Mouse (Mus musculus): ENCODE results near the gene Dpy19l1. TPM values are rescaled to one million over a fixed set of nuclear protein-coding genes. Genes with fewer than 3 reads are reported as not detected.
A peak's percentile ranks its signal among the peaks of the same experiment; 100 is the strongest.

Dpy19l1 gene
- polyA plus RNA-seq, 1 experiment from 2014 or later, result 4.3 TPM

GRCm38 (mm10) chr9:24505017-24505763 is 2.2 kb upstream of the Dpy19l1 start:
- H3K4me3 ChIP-seq (ENCODE audit: low read length), result no peak overlapping the region
- no peaks in the 10 kb centered on the region for H3K36me3 ChIP-seq (ENCODE audit: control insufficient read depth, insufficient read depth, low read length)
- no peak for ATAC-seq
- H3K27me3 ChIP-seq (replicated peaks; ENCODE audit: control insufficient read depth, insufficient read depth, low read length), result no peaks in the 10 kb centered on the region
- H3K4me2 ChIP-seq (ENCODE audit: low read depth, low read length), result no peak overlapping the region
- H3K27ac ChIP-seq (ENCODE audit: low read length), result no peak overlapping the region
- H3K9ac ChIP-seq (ENCODE audit: low read depth, low read length), result no peak overlapping the region
- 75% methylated on average over 5 of the region's 5 CpGs for WGBS
- peaks cover 7% of the 10 kb centered on the region for H3K4me1 ChIP-seq (ENCODE audit: control insufficient read depth, insufficient read depth, low read length)
- H3K9me3 ChIP-seq (ENCODE audit: control insufficient read depth, low read length), result no peaks in the 10 kb centered on the region

GRCm38 (mm10) chr9:24504381-24504780 is 1.4 kb upstream of the Dpy19l1 start:
- Histone ChIP-seq H3K9me3 (ENCODE audit: control insufficient read depth, low read length) (no peaks in the 10 kb centered on the region), H3K4me2 (ENCODE audit: low read depth, low read length) (no peak overlapping the region), H3K27me3 (replicated peaks; ENCODE audit: control insufficient read depth, insufficient read depth, low read length) (no peaks in the 10 kb centered on the region), H3K4me3 (ENCODE audit: low read length) (no peak overlapping the region), H3K4me1 (ENCODE audit: control insufficient read depth, insufficient read depth, low read length) (peaks cover 7% of the 10 kb centered on the region), H3K9ac (ENCODE audit: low read depth, low read length) (no peak overlapping the region), H3K27ac (ENCODE audit: low read length) (no peak overlapping the region), H3K36me3 (ENCODE audit: control insufficient read depth, insufficient read depth, low read length) (no peaks in the 10 kb centered on the region)
- WGBS, result 70% methylated on average over 2 of the region's 2 CpGs
- ATAC-seq, result no peak

DNA sequence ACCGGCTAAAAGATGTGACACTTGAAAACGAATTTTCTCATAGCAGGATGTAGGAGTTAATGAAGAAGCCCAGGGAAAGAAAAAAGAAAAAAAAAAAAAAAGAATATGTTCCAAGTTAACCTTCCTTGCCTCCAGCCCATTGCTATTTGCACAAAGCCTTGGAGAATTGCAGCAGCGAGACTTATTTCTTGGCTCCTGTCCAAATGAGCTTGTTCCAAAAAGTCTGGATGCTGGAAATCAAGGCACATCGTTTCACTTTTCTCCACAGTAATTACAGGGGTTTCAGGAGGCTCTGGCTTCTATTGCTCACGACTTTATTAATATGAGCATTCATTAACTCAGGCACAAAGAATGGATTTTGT is 899 bp upstream of the Dpy19l1 start:
- H3K27ac ChIP-seq (ENCODE audit: low read length), result no peak overlapping the region; the same call in 1 of the 2 replicates
- ATAC-seq, result no peak
- no peaks in the 10 kb centered on the region for H3K27me3 ChIP-seq (replicated peaks; ENCODE audit: control insufficient read depth, insufficient read depth, low read length)
- H3K9ac ChIP-seq (ENCODE audit: low read depth, low read length), result no peak overlapping the region
- H3K4me1 ChIP-seq (ENCODE audit: control insufficient read depth, insufficient read depth, low read length), result peaks cover 7% of the 10 kb centered on the region
- peak overlapping the region; percentile 66 for H3K4me2 ChIP-seq (ENCODE audit: low read depth, low read length)
- no peaks in the 10 kb centered on the region for H3K36me3 ChIP-seq (ENCODE audit: control insufficient read depth, insufficient read depth, low read length)
- peak overlapping the region; percentile 78 for H3K4me3 ChIP-seq (ENCODE audit: low read length)
- 9% methylated on average over 5 of the region's 5 CpGs for WGBS
- H3K9me3 ChIP-seq (ENCODE audit: control insufficient read depth, low read length), result no peaks in the 10 kb centered on the region

DNA sequence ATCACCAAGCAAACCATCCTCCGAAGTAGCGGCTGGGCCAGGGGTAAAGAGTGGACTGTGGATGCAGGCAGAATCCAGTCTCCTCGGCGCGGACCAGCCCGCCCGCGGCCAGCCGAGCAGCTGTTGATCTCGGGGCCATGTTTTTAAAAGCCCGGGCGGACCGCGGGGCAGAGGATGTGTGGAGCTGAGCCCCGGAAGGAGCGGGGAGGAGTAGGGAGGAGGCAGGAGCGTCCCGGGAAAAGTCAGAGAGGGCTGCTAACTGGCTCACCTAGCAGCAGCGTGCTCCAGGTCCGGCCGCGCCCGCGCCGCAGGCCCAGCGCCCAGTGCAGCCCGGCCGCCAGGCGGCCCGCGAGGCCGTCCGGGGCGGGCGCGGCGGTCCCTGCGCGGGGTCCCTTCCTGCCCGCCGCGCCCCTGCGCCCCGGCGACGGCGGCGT is 352 bp downstream of the Dpy19l1 start:
- Histone ChIP-seq H3K27ac (ENCODE audit: low read length) (peak overlapping the region; percentile 89), H3K9me3 (ENCODE audit: control insufficient read depth, low read length) (no peaks in the 10 kb centered on the region), H3K27me3 (replicated peaks; ENCODE audit: control insufficient read depth, insufficient read depth, low read length) (no peaks in the 10 kb centered on the region), H3K36me3 (ENCODE audit: control insufficient read depth, insufficient read depth, low read length) (no peaks in the 10 kb centered on the region), H3K9ac (ENCODE audit: low read depth, low read length) (peak overlapping the region; percentile 82), H3K4me2 (ENCODE audit: low read depth, low read length) (peak overlapping the region; percentile 45), H3K4me1 (ENCODE audit: control insufficient read depth, insufficient read depth, low read length) (peaks cover 7% of the 10 kb centered on the region), H3K4me3 (ENCODE audit: low read length) (peak overlapping the region; percentile 78)
- peak; percentile 89 for ATAC-seq
- WGBS, result under 1% methylated on average over 29 of the region's 48 CpGs

DNA sequence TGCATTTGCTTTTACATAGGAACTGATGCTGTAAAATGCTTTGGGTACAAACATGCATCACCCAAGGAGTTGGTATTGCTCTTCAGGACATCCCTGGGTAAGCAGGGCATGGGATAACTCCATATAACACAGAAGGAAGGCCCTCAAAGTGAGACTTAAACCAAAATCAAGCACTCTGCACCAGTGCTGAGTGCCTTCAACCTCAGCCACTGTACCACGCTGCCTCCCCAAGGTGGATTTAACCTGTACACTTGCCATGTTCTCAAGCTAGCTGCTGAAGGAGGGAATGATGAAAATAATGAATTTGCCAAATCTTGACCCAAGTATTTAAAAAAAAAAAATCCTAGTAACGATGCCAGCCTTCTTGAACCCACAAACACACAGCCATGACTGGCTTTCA is 1.3 kb downstream of the Dpy19l1 start:
- no peaks in the 10 kb centered on the region for H3K27me3 ChIP-seq (replicated peaks; ENCODE audit: control insufficient read depth, insufficient read depth, low read length)
- 61% methylated on average over 2 of the region's 2 CpGs for WGBS
- H3K36me3 ChIP-seq (ENCODE audit: control insufficient read depth, insufficient read depth, low read length), result no peaks in the 10 kb centered on the region
- no peak for ATAC-seq
- peak overlapping the region; percentile 82; the same call in 1 of the 2 replicates for H3K9ac ChIP-seq (ENCODE audit: low read depth, low read length)
- H3K4me1 ChIP-seq (ENCODE audit: control insufficient read depth, insufficient read depth, low read length), result peaks cover 7% of the 10 kb centered on the region
- no peak overlapping the region for H3K27ac ChIP-seq (ENCODE audit: low read length)
- peak overlapping the region; percentile 45 for H3K4me2 ChIP-seq (ENCODE audit: low read depth, low read length)
- H3K9me3 ChIP-seq (ENCODE audit: control insufficient read depth, low read length), result no peaks in the 10 kb centered on the region
- H3K4me3 ChIP-seq (ENCODE audit: low read length), result peak overlapping the region; percentile 78

DNA sequence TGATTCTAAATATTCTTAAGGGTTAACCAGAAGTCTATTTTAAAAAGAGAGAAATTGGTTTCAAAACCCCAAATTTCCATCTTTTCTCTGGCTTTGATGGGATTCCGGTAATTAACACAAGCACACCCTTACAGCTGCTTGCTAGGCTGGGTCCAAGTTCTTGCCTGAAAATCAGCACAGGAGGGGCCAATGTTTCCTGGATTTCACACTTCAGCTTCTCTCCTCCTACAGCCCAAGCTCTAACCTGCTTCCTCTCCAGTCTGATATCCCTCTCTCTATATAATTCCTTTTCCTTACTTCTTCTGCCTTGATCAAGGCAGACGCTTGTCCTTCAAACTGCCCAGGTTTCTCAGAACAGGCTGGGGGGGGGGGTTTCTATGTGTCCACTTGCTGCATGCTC is 6.7 kb downstream of the Dpy19l1 start:
- Histone ChIP-seq H3K9me3 (ENCODE audit: control insufficient read depth, low read length) (no peaks in the 10 kb centered on the region), H3K4me1 (ENCODE audit: control insufficient read depth, insufficient read depth, low read length) (no peaks in the 10 kb centered on the region), H3K27ac (ENCODE audit: low read length) (no peak overlapping the region), H3K4me2 (ENCODE audit: low read depth, low read length) (no peak overlapping the region), H3K36me3 (ENCODE audit: control insufficient read depth, insufficient read depth, low read length) (no peaks in the 10 kb centered on the region), H3K27me3 (replicated peaks; ENCODE audit: control insufficient read depth, insufficient read depth, low read length) (no peaks in the 10 kb centered on the region), H3K9ac (ENCODE audit: low read depth, low read length) (no peak overlapping the region), H3K4me3 (ENCODE audit: low read length) (no peak overlapping the region)
- WGBS, result 92% methylated on average over 2 of the region's 2 CpGs
- ATAC-seq, result no peak

DNA sequence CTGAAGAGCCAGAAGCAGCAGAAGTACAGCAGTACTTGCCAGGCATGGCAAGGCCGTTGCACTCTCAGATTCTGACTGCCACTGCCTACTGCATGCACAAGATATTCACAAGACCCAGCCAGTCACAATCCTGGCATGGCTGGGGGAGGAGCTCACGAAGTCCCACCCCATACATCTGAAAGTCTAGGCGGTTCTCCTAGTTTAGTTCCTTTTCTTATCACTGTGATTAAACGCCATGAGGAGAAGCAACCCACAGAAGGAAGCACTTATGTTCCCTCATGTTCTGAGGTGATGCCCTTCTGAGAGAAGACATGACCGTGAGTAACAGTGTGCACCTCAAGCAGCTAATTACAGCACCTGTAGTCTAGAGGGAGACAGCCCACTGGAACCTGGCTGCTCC is 12.4 kb downstream of the Dpy19l1 start:
- ATAC-seq, result peak; percentile 58
- no peaks in the 10 kb centered on the region for H3K4me1 ChIP-seq (ENCODE audit: control insufficient read depth, insufficient read depth, low read length)
- no peak overlapping the region for H3K27ac ChIP-seq (ENCODE audit: low read length)
- no peak overlapping the region for H3K4me3 ChIP-seq (ENCODE audit: low read length)
- H3K9me3 ChIP-seq (ENCODE audit: control insufficient read depth, low read length), result no peaks in the 10 kb centered on the region
- H3K27me3 ChIP-seq (replicated peaks; ENCODE audit: control insufficient read depth, insufficient read depth, low read length), result no peaks in the 10 kb centered on the region
- no peaks in the 10 kb centered on the region for H3K36me3 ChIP-seq (ENCODE audit: control insufficient read depth, insufficient read depth, low read length)
- 89% methylated on average over 5 of the region's 5 CpGs for WGBS
- no peak overlapping the region for H3K4me2 ChIP-seq (ENCODE audit: low read depth, low read length)
- H3K9ac ChIP-seq (ENCODE audit: low read depth, low read length), result no peak overlapping the region

GRCm38 (mm10) chr9:24488425-24489104 is 14.4 kb downstream of the Dpy19l1 start:
- Histone ChIP-seq H3K9ac (ENCODE audit: low read depth, low read length) (no peak overlapping the region), H3K4me1 (ENCODE audit: control insufficient read depth, insufficient read depth, low read length) (no peaks in the 10 kb centered on the region), H3K27me3 (replicated peaks; ENCODE audit: control insufficient read depth, insufficient read depth, low read length) (no peaks in the 10 kb centered on the region), H3K4me3 (ENCODE audit: low read length) (no peak overlapping the region), H3K36me3 (ENCODE audit: control insufficient read depth, insufficient read depth, low read length) (no peaks in the 10 kb centered on the region), H3K27ac (ENCODE audit: low read length) (no peak overlapping the region), H3K9me3 (ENCODE audit: control insufficient read depth, low read length) (no peaks in the 10 kb centered on the region), H3K4me2 (ENCODE audit: low read depth, low read length) (no peak overlapping the region)
- 85% methylated on average over 6 of the region's 6 CpGs for WGBS
- peak; percentile 66 for ATAC-seq

DNA sequence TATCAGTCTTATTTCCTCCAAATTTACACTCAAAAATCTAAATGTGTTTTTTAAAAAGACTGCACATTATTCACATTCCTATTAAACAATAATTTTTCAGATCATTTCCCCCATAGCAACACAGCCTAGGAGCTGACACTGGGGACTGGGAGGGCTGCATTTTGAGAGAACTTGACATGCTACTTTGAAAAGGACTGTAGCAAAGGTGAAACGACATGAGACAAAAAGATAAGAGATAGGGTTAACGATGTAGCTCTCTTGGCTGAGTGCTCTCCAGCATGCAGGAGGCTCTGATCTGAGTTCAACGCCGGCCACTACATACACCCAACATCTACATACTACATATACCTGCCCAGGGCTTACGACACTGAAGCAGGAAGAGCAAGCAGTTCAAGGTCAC is 20.6 kb downstream of the Dpy19l1 start:
- 73% methylated on average over 5 of the region's 5 CpGs for WGBS
- H3K27me3 ChIP-seq (replicated peaks; ENCODE audit: control insufficient read depth, insufficient read depth, low read length), result no peaks in the 10 kb centered on the region

More for the DNA sequence above, 20.6 kb downstream of the Dpy19l1 start:
- Histone ChIP-seq H3K4me3 (ENCODE audit: low read length) (no peak overlapping the region), H3K4me2 (ENCODE audit: low read depth, low read length) (no peak overlapping the region), H3K36me3 (ENCODE audit: control insufficient read depth, insufficient read depth, low read length) (no peaks in the 10 kb centered on the region), H3K27ac (ENCODE audit: low read length) (no peak overlapping the region), H3K4me1 (ENCODE audit: control insufficient read depth, insufficient read depth, low read length) (no peaks in the 10 kb centered on the region), H3K9ac (ENCODE audit: low read depth, low read length) (no peak overlapping the region), H3K9me3 (ENCODE audit: control insufficient read depth, low read length) (no peaks in the 10 kb centered on the region)
- ATAC-seq, result no peak
